In genomic region chr17:80754589-80754988, GRCm38 (mm10) we compare ENCODE assay signal across 15 mouse cellular contexts. TPM values are rescaled to one million over a fixed set of nuclear protein-coding genes. Genes with fewer than 3 reads are reported as not detected.
DNase-seq lines count a peak whose midpoint lies in the region; ATAC-seq and TF ChIP-seq lines count a peak whose summit lies in the region.
"Had no signal": no experiment of that assay in that cellular context is flagged by ENCODE, and none has a peak within 500 bp of the region (broad histone marks: within the 10 kb centered on the region; RNA-seq: fewer than 3 reads in every experiment).

No protein-coding gene starts in this region.

- no peak overlapping the region for H3K4me2 ChIP-seq in intestine, embryonic 16.5 days (ENCODE audit: low read depth, low read length)
- H3K4me2 ChIP-seq: neural tube, embryonic 15.5 days had no signal

- peak; percentile 81 for DNase-seq in heart, adult 11 months
- DNase-seq in heart, postnatal 4 days, result no peak
- DNase-seq in layer of hippocampus, adult 2 months (ENCODE audit: low spot score in 2 of 2), result no peak
- no peak for DNase-seq in layer of hippocampus, adult 9-10 months (ENCODE audit: low spot score)
- DNase-seq in R1 (ENCODE audit: low read depth, low spot score), result peak; percentile 25
- DNase-seq in thymus, postnatal 4 days, result no peak
- DNase-seq in B cell, adult 2 months, result no peak
- DNase-seq: cerebellum, adult 11 months; heart, postnatal 36 days; right cerebral cortex, adult 18-20 months had no signal

- no peaks in the 10 kb centered on the region for H3K27me3 ChIP-seq in intestine, embryonic 16.5 days (replicated peaks; ENCODE audit: control insufficient read depth, insufficient read depth, low read length)
- H3K27me3 ChIP-seq: neural tube, embryonic 15.5 days had no signal

- H3K36me3 ChIP-seq in intestine, embryonic 16.5 days (ENCODE audit: control insufficient read depth, insufficient read depth, low read length), result no peaks in the 10 kb centered on the region
- H3K36me3 ChIP-seq: neural tube, embryonic 15.5 days had no signal

- H3K9me3 ChIP-seq in intestine, embryonic 16.5 days (ENCODE audit: control insufficient read depth, low read length), result no peaks in the 10 kb centered on the region
- H3K9me3 ChIP-seq: neural tube, embryonic 15.5 days had no signal

- H3K4me1 ChIP-seq in intestine, embryonic 16.5 days (ENCODE audit: control insufficient read depth, insufficient read depth, low read length), result peaks cover 9% of the 10 kb centered on the region; the same call in 1 of the 2 replicates

- H3K9ac ChIP-seq in intestine, embryonic 16.5 days (ENCODE audit: low read depth, low read length), result no peak overlapping the region
- H3K9ac ChIP-seq: liver, embryonic 14.5 days; neural tube, embryonic 15.5 days had no signal

- peak; percentile 45; the same call in 1 of the 2 replicates for ATAC-seq in intestine, embryonic 16.5 days
- ATAC-seq: CD4-positive, CD25-positive, alpha-beta regulatory T cell, adult 4 months had no signal

- no peak overlapping the region for H3K4me3 ChIP-seq in layer of hippocampus, adult 2 months
- H3K4me3 ChIP-seq in intestine, embryonic 16.5 days (ENCODE audit: low read length), result no peak overlapping the region
- H3K4me3 ChIP-seq: erythroblast, embryonic 14.5 days; neural tube, embryonic 15.5 days had no signal

- TF ChIP-seq CTCF in layer of hippocampus, adult 2 months (conservative IDR thresholded peaks at IDR 0.05), result no peak

- peak overlapping the region; percentile 76 for H3K27ac ChIP-seq in layer of hippocampus, adult 2 months
- peak overlapping the region; percentile 18; the same call in 1 of the 2 replicates for H3K27ac ChIP-seq in intestine, embryonic 16.5 days (ENCODE audit: low read length)
- H3K27ac ChIP-seq: liver, embryonic 14.5 days; neural tube, embryonic 15.5 days had no signal

- whole genome bisulfite sequencing in intestine, embryonic 16.5 days, result 38% methylated on average over 8 of the region's 8 CpGs

RNA-seq across cellular contexts. Expression of gene Map4k3, which starts 26.3 kb away (rescaled TPM):
- 10 to 100 TPM; 49.6 to 51.9 TPM for total RNA-seq in heart, postnatal 4 days (2021)
- total RNA-seq in layer of hippocampus, adult 2 months (2021), result 10 to 100 TPM; 92.9 to 94.1 TPM
- 15.2 and 16.9 TPM in 2 replicates for polyA plus RNA-seq in intestine, embryonic 16.5 days (2015; fragmentation: Nextera tagmentation; extraction: Ambion mirVana)
- polyA plus RNA-seq: erythroblast, embryonic 14.5 days had no signal

Comparison
In these comparisons a context has a peak if more than half of its experiments do, and no peak if none do; other contexts are left out.
1. DNase-seq: peak in heart, adult 11 months (single experiment) and R1 (single experiment); none in heart, postnatal 4 days (single experiment), layer of hippocampus, adult 2 months (0 of 2), layer of hippocampus, adult 9-10 months (single experiment), thymus, postnatal 4 days (single experiment) and B cell, adult 2 months (0 of 2).